Mouse (Mus musculus) G1E (cell line): ENCODE results near the gene Hsd17b1.

Source experiments
- CTCF ChIP-seq: IDR thresholded peaks from 2 replicates; pipeline ENCODE4 v1.5.1; 2012; ENCODE audit warnings: low read depth, low read length, inconsistent platforms, mixed read lengths
- GATA1 ChIP-seq: IDR thresholded peaks from 2 replicates; pipeline ENCODE4 v1.6.1; 2012; ENCODE audit warnings: borderline replicate concordance, low read length, inconsistent platforms, mixed read lengths
- GATA2 ChIP-seq: IDR thresholded peaks from 2 replicates; pipeline ENCODE4 v1.6.1; 2012; ENCODE audit warnings: low read depth, low read length, inconsistent platforms, borderline replicate concordance
- POLR2AphosphoS5 ChIP-seq: IDR thresholded peaks from 2 replicates; pipeline ENCODE4 v1.6.1; 2012; ENCODE audit warnings: low read depth, low read length, inconsistent platforms; ENCODE audit not compliant: insufficient replicate concordance
- TAL1 ChIP-seq: conservative IDR thresholded peaks from 2 replicates; pipeline ENCODE4 v1.6.1; 2012; ENCODE audit warnings: low read depth, low read length, inconsistent platforms, mixed read lengths

- TF ChIP-seq CTCF: no peak
- no peak for TF ChIP-seq GATA1
- no peak for TF ChIP-seq TAL1
- TF ChIP-seq POLR2AphosphoS5: no peak
- no peak for TF ChIP-seq GATA2
These were observed 25.3 kb upstream of the Hsd17b1 start for GRCm38 (mm10) chr11:101052751-101053473.
